Mouse (Mus musculus): ENCODE results near the gene Entr1.

DNA sequence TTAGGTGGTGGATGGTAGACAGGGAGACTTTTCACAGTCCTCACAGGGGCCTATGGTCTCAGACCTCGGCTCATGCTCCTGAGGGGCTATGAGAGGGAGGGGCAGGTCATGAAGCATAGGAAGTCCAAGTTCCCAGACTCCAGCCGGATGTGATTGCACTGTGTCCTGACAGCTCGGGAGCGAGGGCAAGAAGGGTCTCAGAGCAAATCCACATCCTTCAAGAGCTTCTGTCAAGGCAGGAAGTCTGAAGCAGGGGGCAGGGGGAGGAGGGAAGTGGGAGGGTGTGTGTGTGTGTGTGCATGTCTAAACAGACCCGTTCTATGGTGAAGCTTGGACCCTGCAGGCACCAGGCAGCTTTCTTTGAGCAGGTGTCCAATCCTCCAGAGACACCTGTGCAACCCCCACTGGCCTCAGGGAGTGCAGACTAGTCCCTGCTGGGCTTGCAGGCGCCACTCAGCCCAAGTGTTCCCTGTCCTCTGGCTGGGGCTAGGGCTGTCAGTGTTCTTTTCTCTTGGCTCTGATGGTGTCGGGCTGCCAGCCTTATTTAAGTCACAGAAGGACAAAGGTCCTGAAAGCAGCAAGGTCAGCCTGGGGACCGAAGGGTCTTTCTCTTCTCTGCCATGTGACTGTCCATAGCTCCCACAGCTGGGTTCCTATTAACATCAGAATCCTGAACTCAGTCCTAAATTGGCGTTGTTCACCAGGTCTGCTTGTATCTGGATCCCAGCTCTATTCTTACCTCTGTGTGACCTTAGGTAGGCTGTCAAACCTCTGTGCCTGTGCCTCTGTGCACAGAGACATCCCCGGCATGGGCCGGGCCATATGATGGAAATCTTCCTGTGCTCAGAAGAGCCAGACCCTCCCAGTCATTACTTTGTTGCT lies 46.3 kb downstream of the Entr1 start:
- no peak for TF ChIP-seq CTCF (IDR thresholded peaks at IDR 0.05; ENCODE audit: low read depth)
- TF ChIP-seq EP300 (optimal IDR thresholded peaks at IDR 0.05) = no peak

Measured in stomach, postnatal 0 days (tissue).